Mouse (Mus musculus): ENCODE measurements around the gene Polr2e. TPM values are rescaled to one million over a fixed set of nuclear protein-coding genes. Genes with fewer than 3 reads are reported as not detected.

Gene Polr2e
- 10 to 100 TPM; 66.9 to 68.9 TPM for total RNA-seq (2021)
- long read RNA-seq, experiment 1, transcript Polr2e-201 (7 exons, 1,148 nt): major isoform, 67 of 77 reads
- long read RNA-seq, experiment 1, partial matches to known transcripts: 3 of 77 reads
- long read RNA-seq, experiment 1, other reads (novel, unspliced or antisense): 4 of 77 reads
- long read RNA-seq, experiment 2, transcript Polr2e-201 (7 exons, 1,148 nt): major isoform, 86 of 93 reads
- long read RNA-seq, experiment 2, partial matches to known transcripts: 4 of 93 reads
- long read RNA-seq, experiment 2, other reads (novel, unspliced or antisense): 2 of 93 reads

DNA sequence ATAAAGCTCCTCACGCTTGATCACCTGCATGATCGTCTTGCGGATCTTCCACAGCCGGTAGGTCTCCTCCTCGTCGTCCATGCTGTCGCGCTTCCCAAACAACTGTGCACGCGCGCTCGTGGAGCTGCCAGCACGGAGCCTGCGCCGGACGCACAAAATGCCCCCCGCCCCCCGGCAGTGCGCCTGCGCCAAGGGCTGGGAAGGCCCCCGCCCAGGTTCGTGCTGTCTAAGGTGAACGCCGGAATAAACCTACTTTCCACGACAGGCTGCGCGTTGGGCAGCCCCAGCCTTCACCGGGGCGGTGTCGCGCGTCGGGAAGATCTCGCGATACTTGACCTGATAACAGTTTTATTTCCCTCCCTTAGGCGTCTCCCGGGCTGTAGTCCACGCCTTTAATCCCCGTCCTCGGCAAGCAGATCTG lies at the start of gene Polr2e:
Gene Polr2e, minus strand, starts transcription at position 237 of the 421 bp plus-strand sequence.
- DNase-seq (ENCODE audit: low spot score in 2 of 2): peak; percentile 98 to 99
- intact Hi-C loops (cut with DNase I): no loop called here

DNA sequence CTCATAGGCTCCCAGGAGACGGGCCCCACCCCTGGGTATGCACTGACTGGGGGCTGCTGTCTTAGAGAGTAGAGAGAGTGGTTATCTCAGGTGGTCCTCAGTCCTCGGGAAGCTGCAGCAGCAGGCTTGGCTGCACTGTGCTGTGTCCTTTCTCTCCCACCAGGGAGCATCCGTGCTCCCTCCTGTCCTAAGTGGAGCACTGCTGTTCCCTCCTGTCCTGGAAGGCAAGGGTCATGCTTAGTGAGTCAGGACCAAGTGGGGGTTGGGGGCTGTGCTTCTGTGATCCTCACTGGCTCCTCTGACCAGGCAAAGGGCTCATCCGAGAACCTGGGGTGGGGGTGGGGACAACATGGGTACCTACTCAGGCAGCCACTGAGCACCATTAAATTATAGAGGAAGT lies 49.6 kb upstream of the Polr2e start:
- DNase-seq (ENCODE audit: low spot score in 2 of 2): no peak
- intact Hi-C loops (cut with DNase I): no loop called here

DNA sequence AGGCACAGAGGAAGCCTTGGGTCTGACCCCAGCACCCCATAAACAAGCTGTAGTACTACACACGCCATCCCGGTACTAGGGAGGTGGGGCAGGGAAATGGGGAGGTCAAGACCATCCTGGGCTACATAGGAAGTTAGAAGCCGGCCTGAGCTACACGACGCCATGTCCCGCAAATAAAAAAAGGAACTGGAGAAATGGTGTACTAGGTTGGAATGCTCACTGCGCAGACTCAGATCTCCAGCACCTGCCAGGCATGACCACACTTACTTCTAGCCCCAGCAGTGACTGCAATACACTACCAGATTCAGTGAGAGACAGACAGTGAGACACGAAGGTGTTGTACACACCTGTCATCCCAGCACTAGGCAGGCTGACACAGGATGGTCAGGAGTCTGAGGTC lies 47.9 kb upstream of the Polr2e start:
- intact Hi-C loops (cut with DNase I): no loop called here
- DNase-seq (ENCODE audit: low spot score in 2 of 2): no peak

DNA sequence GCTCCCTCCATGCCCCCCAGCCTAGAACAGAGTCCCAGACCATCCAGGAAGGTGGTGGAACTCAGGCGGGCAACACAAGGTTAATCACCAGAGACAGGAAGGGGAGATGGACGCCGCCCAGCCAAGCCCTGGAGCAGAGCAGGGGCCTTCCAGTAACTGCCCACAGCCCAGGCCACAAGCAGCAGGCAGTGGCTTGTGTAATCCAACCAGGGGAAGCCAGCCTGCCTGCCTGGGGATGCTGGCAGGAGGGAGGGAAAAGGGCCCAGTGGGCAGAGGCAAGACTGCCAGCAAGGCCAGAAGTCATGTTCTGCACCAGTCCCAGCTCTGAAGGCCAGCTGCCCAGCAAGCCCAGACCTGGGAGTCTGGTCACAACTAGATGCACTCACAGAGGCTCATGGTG lies 47.3 kb upstream of the Polr2e start:
- intact Hi-C loops (cut with DNase I): no loop called here
- DNase-seq (ENCODE audit: low spot score in 2 of 2): no peak

DNA sequence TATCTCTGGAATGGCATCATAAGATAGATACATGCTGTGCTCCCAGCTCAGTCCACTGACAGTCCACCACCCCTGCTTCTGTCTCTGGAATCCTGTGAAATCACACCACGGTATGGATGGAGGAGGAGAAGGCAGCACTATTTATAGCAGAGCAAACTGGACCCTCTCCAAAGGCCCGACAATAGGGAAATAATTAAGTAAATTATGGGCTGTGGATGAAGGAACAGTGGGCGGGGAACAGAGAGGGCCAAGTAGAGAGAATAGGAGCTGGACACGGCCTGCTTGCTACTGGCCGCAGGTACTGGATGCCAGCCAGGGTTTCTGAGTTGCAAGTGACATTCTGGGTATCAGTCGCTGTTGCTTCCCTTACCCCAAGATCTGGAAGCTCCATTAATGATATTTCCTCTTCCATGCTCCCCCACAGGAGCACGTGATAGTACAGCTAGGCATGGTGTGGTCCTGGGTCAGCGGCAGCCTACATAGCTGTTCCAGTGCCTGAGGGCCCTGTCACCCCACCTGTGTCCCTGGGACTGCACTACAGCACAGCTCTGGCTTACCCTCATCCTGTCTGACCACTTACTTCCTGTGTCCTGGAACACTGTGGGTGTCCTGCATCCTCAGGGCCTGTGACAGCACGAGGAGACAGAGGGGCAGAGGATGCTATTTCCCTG lies 45.4 kb upstream of the Polr2e start:
- DNase-seq (ENCODE audit: low spot score in 2 of 2): peak; percentile 33 to 37
- intact Hi-C loops (cut with DNase I): no loop called here

DNA sequence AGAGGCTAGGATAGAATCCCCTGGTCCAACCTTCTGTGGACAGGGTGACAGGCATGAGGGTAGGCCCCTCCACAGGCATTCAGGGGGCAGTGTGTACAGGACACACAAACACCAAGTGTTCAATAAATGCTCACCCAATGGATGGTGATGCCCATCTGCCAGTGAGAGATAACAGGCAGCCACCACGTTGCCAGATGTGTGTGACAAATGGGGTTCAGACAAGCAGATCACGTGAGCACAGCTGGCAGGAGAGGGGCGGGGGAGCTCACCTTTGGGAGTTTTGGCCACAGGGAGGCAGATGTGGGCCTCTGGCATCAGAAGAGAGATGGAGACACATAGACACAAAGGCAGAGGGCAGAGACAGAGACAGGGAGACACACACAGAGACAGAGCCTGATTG lies 41.5 kb upstream of the Polr2e start:
- intact Hi-C loops (cut with DNase I): no loop called here
- DNase-seq (ENCODE audit: low spot score in 2 of 2): no peak

DNA sequence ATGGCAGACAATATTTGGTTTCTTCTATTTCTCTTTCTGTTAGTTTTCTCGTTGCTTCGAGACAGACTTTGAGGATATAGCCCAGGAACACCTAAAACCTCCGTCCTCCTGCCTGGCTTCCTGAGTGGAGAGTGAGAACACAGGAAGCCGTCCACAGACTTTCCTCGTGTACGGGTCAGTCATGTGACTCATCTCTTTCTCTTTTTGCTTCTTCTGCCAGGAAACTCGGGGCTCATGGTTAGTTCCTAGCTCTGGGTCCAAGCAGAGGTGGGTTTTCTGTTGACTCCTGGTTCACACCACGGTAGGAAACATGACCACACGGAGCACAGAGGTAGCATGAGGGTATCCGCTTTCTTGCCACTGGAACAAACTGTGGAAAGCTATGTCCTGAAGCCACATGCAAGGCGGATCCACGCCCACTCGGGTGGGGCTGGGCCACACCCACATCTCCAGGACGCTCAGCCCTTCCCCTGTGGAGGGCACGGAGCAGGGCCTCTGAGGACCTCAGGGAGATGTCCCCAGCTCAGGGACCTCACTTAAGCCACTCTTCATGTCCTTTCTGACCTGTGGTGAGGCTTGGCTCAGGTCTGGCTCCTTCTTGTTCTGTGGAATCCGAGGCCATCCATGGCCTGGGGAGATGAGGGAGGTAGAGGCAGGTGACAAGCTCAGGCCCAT lies 40.9 kb upstream of the Polr2e start:
- DNase-seq (ENCODE audit: low spot score in 2 of 2): no peak
- intact Hi-C loops (cut with DNase I): no loop called here

DNA sequence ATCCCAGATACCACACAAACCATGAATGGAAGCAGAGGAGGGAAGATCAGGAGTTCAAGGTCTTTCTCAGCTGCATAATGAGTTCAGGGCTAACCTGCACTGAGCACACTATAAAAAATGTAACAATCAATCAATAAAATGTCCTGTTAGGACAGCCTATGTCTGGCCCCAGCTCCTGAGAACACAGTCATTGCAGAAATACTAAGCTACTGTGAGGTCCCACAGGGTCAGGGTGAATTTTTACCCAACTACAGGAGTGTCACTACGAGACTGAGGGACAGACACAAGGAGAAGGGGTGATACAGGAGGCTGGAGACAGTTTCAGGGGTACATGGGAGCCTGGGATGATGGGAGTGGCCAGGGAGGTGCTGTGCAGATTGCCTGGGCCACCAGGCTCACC lies 38.8 kb upstream of the Polr2e start:
- no peak for DNase-seq (ENCODE audit: low spot score in 2 of 2)
- intact Hi-C loops (cut with DNase I): no loop called here

DNA sequence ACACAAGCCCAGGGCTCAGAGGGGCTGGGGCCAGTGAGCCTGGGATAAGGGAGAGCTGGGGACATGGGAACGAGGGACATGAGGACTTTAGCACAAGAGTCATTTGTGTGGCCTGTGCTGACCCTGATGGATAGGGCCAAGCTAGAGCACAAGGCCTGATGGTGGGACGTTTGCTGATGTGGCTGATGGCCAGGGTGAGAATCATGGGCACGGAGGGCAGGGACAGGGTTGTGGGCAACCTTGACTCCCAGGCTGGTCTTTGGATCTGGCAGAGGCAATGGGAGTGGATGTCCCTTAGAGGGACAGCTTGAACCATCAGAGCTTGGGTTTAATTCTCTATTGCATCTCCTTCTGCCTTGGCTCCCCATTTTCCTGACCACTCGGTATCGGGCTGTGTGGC lies 37.7 kb upstream of the Polr2e start:
- intact Hi-C loops (cut with DNase I): no loop called here
- DNase-seq (ENCODE audit: low spot score in 2 of 2): no peak

DNA sequence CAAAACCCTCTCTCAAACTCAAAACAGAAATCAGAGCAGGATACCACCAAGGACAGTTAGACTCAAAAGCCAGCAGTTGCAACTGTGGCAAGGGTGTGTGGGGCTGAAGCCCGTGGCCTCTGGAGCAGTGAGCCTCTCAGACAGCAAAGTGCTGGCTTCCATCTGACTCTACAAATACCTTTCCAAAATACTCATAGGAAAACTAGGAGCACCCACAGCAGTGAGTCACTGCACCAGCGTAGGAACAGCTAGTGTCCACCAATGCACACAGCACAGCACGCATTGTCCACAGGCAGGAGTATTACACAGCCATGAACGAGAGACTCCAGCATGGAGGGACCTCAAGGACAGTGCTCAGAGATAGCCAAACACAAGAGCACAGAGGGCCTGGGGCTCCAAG lies 36.8 kb upstream of the Polr2e start:
- intact Hi-C loops (cut with DNase I): no loop called here

DNA sequence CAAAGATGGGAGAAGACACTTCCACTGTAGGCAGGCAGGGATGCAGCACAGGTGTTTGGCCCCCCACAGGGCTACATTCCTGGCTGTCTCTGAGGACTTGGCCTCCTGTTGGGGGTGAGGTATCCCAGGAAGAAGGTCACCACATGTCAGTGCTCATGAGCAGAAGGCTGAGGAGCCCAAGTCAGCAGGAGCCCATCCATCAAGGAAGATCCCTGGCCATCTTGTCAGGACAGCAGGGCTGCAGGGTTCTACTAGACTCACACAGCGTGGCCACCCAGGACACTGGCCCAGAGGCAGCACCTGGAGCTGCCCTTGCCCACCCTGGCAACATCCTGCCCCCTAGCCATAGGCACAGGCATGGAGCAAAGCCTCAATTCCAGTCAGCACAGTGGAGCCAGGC lies 36.3 kb upstream of the Polr2e start:
- intact Hi-C loops (cut with DNase I): no loop called here
- DNase-seq (ENCODE audit: low spot score in 2 of 2): no peak

More for the DNA sequence above, 36.8 kb upstream of the Polr2e start:
- no peak for DNase-seq (ENCODE audit: low spot score in 2 of 2)

DNA sequence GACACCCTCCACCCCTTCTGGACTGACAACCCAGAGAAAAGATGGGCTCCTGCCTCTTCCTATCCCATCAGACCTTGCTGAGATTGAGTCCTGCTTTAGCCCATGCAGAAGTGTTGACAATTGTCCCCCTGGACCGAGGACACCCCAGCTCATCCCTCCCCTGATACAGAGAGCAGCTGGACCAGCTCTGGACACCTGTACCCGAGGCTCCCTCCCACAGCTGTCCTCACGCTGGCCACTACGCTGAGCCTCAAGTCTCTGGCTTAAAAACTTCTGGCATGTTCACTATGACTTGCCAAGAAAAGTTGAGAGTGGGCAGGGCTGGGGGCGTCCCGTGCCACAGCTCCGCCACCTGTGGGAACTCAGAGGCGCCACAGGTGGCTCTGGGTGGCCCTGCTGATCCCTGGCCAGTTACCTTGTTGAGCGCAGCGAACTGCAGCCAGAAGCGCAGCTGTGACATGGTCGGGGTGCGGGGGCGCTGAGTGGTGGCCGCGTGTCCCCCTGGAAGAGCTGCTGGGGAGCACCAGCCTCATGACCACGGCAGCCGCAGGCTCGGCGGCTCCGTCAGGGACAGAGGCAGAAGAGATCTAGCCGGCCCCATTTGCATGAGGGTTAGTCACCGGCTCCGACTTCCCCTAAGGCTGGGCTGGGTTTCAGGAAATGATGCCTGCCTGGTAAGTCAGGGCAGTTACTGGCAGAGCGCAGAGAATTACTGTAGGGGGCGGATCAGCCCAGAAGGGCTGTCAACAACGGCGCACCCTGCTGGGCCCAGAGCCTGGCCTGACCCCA lies 35.4 kb upstream of the Polr2e start:
- peak; percentile 49 to 62 for DNase-seq (ENCODE audit: low spot score in 2 of 2)
- intact Hi-C loops (cut with DNase I): no loop called here

DNA sequence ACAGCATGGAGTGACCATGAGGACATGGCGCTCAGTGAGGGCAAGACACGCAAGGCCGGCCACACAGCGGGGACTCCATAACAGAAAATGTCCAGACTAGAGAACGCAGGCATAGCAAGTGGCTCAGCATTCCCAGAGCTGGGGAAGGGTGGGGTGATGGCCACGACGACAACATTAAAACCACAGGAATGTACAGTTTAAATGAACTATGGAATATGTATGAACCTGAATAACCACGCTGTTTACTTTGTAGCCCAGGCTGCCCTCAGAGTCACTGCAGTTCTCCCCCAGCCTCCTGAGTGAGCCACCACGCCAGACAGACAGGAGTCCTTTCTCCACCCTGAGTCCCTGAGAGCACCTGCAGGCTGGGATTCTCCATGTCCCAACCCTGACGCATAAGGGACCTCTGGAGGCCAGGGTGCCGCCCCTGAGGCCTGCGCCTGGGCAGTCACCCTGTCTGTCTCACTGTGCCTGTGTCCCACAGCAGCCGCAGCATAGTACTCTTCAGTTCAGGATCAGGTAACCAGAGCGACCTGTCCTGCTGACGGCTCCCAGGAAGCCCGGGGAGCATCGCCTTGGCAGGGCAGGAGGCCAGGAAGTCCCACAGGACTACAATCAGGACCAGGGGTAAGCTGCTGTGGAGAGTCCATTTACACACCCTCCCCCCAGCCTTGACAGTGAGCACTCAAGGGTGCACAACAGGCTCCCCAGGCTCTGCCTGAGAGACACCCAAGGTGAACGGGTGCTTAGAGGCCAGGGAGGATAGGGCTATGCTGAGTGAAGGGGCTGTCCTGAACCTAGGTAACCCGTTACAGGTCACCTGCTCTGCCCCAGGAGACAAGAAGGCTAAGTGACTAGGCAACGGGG lies 33.3 kb upstream of the Polr2e start:
- intact Hi-C loops (cut with DNase I): no loop called here
- DNase-seq (ENCODE audit: low spot score in 2 of 2): no peak

DNA sequence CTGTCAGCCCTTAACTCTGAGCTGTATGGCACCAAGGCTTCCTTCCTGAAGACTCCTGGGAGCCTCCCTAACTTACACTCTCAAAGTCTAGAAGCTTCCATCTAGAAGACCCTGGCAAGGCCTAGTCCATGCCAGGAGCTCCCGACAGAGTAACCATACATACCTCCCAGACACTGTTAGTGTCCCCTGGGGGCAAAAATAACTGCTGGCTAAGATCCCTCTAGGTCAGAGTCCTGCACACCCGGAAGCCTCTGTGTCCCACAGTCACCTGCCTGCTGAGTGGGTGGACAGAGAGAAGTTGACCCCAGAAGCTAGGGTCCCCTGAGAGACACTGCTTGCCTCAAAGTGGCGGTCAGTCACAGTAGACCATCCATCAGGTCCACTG lies 31.9 kb upstream of the Polr2e start:
- intact Hi-C loops (cut with DNase I): no loop called here
- DNase-seq (ENCODE audit: low spot score in 2 of 2): no peak

DNA sequence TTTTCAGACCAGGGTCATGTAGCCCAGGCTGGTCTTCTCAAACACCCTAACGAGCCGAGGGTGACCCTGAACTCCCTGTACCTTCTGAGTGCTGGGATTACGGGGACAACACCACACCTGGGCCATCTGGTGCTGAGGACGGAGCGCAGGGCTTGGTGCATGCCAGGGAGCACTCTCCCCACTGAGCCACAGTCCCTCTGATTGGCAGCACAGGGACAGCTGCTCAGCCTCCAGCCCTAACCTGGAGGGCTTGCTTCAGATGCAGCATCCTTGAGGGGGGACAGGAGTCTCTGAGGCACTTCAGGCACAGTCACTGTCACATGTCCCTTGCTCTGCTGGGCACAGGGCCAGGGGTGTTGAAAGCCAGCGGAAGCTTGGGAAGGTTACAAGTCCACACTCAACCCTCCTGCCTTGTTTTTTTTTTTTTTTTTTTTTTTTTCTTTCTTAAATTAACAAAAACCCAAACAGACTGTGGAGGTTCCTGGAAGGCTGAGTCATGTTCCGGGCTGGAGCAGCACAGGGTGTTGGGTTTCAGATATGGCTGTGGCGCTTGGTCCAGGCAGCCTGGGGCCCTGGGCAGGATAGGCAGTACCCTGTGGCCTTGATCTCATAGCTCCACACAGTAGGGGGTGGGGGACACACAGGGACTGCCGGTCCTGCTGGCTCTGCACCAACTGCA lies 31.4 kb upstream of the Polr2e start:
- intact Hi-C loops (cut with DNase I): no loop called here
- peak; percentile 67 to 70 for DNase-seq (ENCODE audit: low spot score in 2 of 2)

DNA sequence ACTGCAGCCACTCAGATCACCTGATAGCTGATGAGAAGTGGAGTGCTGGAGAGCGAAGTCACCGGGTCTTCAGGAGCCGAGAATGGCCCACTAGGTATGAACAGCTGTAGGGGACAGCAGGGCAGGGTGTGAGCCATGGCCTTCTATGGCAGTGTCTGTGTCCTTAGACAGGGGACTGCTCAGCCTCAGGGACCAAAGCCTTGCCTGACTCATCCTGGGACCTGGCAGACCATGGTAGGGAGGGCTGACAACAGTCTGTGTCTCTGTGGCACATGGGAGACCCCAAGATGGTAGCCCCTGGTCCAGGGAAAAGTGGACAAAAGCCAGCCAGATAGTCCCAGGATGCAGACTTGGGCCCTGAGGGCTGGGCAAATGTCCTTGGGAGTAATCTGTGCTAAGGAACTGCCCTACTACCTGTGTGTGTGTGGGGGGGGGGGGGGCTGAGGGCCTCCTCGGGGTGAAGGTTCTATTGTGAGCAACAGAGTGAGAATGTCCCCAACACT lies 30.4 kb upstream of the Polr2e start:
- DNase-seq (ENCODE audit: low spot score in 2 of 2): no peak
- intact Hi-C loops (cut with DNase I): no loop called here

DNA sequence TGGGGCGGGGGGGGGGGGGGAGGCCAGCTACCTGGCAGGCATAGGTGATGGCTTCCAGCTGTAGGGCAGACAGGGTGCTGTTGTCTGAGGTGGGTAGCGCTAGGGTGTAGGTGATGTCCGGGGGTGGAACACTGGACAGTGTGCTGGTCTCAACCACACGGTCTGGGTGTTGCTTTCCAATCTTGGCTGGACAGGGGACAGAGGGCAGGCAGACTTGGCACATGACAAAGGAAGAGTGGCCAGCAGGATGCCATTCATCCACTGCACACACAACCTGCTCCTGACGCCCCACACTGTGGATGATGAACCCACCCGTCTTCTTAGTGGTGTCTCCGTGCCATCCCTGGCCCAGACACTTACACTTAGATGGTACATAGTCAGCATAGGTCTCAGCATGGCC lies 29.7 kb upstream of the Polr2e start:
- intact Hi-C loops (cut with DNase I): no loop called here
- DNase-seq (ENCODE audit: low spot score in 2 of 2): no peak

DNA sequence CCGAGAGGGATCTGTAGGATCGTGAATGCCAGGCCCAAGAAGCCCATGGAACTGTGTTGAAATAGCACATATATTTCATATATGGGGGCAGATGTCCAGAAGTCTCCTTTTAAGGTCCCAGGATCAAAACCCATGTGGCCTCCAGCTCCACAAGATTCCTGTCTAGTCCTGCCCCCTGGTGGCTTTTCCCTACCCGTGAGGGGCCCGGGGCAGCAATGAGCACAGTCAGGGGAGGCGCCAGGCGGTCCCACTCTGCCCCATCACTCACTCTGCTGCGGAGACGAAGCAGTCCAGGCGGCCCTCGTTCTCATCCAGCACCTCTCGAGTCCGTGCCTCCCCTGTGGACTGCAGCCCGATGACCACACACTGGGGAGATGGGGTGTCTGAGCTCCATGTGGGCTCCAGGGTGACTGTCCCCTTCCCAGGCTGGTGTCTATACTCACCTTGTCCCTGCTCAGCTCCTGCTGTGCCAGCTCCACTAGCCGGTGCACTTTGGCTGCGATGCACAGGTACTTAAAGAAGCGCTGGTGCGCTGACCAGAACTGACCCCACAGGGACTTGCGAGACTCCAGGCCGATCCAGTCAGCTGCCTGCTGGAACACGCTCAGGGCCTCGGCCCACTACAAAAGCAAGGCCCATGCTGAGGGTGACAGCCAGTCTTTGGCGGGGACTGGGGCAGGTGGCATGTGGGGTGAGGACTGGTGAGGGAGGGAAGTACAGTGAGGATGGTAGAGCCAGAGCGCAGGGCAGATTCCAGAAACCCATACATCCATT lies 24.5 kb upstream of the Polr2e start:
- no peak for DNase-seq (ENCODE audit: low spot score in 2 of 2)
- intact Hi-C loops (cut with DNase I): no loop called here
